Mouse (Mus musculus) neural tube, embryonic 11.5 days (tissue): ENCODE data around the gene Me1. TPM values are rescaled to one million over a fixed set of nuclear protein-coding genes. Genes with fewer than 3 reads are reported as not detected.
"Not testable (repeated sequence)": the region's sequence is repeated elsewhere in the genome, so short reads cannot be mapped to it uniquely, and the experiment has no call there.

ENCODE experiments used
- ATAC-seq: fragments of 200-750 bp; cut with Nextera tagmentation; 2 replicates; pipeline ENCODE4 v1.8.0; 2017; ENCODE audit warnings: moderate number of reproducible peaks, mild to moderate bottlenecking, moderate TSS enrichment, moderate library complexity; ENCODE audit not compliant: insufficient read depth, low FRiP score, low TSS enrichment
- DNase-seq: peaks from one replicate; pipeline ENCODE4 v3.0.0-alpha.2; 2015; ENCODE audit warnings: low spot score
- H3K27ac ChIP-seq: fragments of 300-500 bp; sonication (generic); 2 replicates; pipeline ENCODE4 v1.5.1; 2014; ENCODE audit warnings: low read depth, mild to moderate bottlenecking, low read length
- H3K27me3 ChIP-seq: fragments of 300-500 bp; sonication (generic); 2 replicates; pipeline ENCODE4 v1.6.1; 2014; ENCODE audit warnings: mild to moderate bottlenecking, low read length, mixed read lengths; ENCODE audit not compliant: control insufficient read depth, insufficient read depth
- H3K36me3 ChIP-seq: fragments of 300-500 bp; sonication (generic); 2 replicates; pipeline ENCODE4 v1.6.1; 2014; ENCODE audit warnings: mild to moderate bottlenecking, low read length, moderate library complexity, mixed read lengths; ENCODE audit not compliant: control insufficient read depth, insufficient read depth
- H3K4me1 ChIP-seq: fragments of 300-500 bp; sonication (generic); 2 replicates; pipeline ENCODE4 v1.6.1; 2014; ENCODE audit warnings: low read length, mixed read lengths; ENCODE audit not compliant: control insufficient read depth, insufficient read depth
- H3K4me2 ChIP-seq: fragments of 300-500 bp; sonication (generic); 2 replicates; pipeline ENCODE4 v1.6.1; 2014; ENCODE audit warnings: low read depth, mild to moderate bottlenecking, moderate library complexity
- H3K4me3 ChIP-seq: fragments of 300-500 bp; sonication (generic); 2 replicates; pipeline ENCODE4 v1.5.1; 2014; ENCODE audit warnings: low read depth, low read length
- H3K9ac ChIP-seq: fragments of 300-500 bp; sonication (generic); 2 replicates; pipeline ENCODE4 v1.6.1; 2014; ENCODE audit warnings: mild to moderate bottlenecking, low read length
- H3K9me3 ChIP-seq: fragments of 300-500 bp; sonication (generic); 2 replicates; pipeline ENCODE4 v1.6.1; 2016; ENCODE audit warnings: low read length; ENCODE audit not compliant: control insufficient read depth
- WGBS: fragments of 180-500 bp; shearing (Covaris S2); extraction: QIAGEN DNeasy Blood & Tissue Kit; methylation state at CpG from one replicate; pipeline ENCODE4 v1.1.7; 2014; 5-methylcytosine and 5-hydroxymethylcytosine counted together
- polyA plus RNA-seq: library from polyadenylated mRNA; unstranded; fragments of >200 nt; fragmentation: Nextera tagmentation; extraction: Ambion mirVana; gene quantifications from 2 replicates; pipeline ENCODE4 v1.2.1, GENCODE M21; 2014

The Me1 gene
- polyA plus RNA-seq, 1 experiment from 2014 or later: 15.8 TPM

- H3K4me1 ChIP-seq: no peaks in the 10 kb centered on the region
- no peak overlapping the region for H3K27ac ChIP-seq
- no peak overlapping the region for H3K4me2 ChIP-seq
- no peak overlapping the region for H3K4me3 ChIP-seq
- no peak for DNase-seq
- H3K9ac ChIP-seq: no peak overlapping the region
- H3K9me3 ChIP-seq: no peaks in the 10 kb centered on the region
- ATAC-seq: no peak
- WGBS: 78% methylated on average over 7 of the region's 7 CpGs
- no peaks in the 10 kb centered on the region for H3K27me3 ChIP-seq
- no peaks in the 10 kb centered on the region for H3K36me3 ChIP-seq
Measured at GRCm38 (mm10) chr9:86617837-86618492, 77.8 kb downstream of the Me1 start.

- no peaks in the 10 kb centered on the region for H3K4me1 ChIP-seq
- no peak overlapping the region for H3K4me3 ChIP-seq
- H3K36me3 ChIP-seq: no peaks in the 10 kb centered on the region
- no peak overlapping the region for H3K27ac ChIP-seq
- no peak overlapping the region for H3K9ac ChIP-seq
- no peaks in the 10 kb centered on the region for H3K27me3 ChIP-seq
- H3K9me3 ChIP-seq: no peaks in the 10 kb centered on the region
- no peak overlapping the region for H3K4me2 ChIP-seq
- WGBS: 88% methylated on average over 1 of the region's 1 CpGs
- ATAC-seq: no peak
- DNase-seq: no peak
Measured at GRCm38 (mm10) chr9:86615765-86616164, 80.0 kb downstream of the Me1 start.

GRCm38 (mm10) chr9:86612091-86612490 is 83.7 kb downstream of the Me1 start:
- H3K27ac ChIP-seq: no peak overlapping the region
- 90% methylated on average over 4 of the region's 4 CpGs for WGBS
- ATAC-seq: no peak

GRCm38 (mm10) chr9:86605776-86606175 is 90.0 kb downstream of the Me1 start:
- no peaks in the 10 kb centered on the region for H3K27me3 ChIP-seq
- 89% methylated on average over 6 of the region's 6 CpGs for WGBS
- H3K4me2 ChIP-seq: no peak overlapping the region
- H3K27ac ChIP-seq: no peak overlapping the region
- H3K36me3 ChIP-seq: no peaks in the 10 kb centered on the region; the same call in 1 of the 2 replicates
- no peaks in the 10 kb centered on the region for H3K4me1 ChIP-seq
- ATAC-seq (no peak), DNase-seq (no peak)
- no peak overlapping the region for H3K4me3 ChIP-seq
- H3K9me3 ChIP-seq: no peaks in the 10 kb centered on the region
- H3K9ac ChIP-seq: no peak overlapping the region

More at GRCm38 (mm10) chr9:86612091-86612490, 83.7 kb downstream of the Me1 start:
- Histone ChIP-seq H3K4me2 (no peak overlapping the region), H3K9ac (no peak overlapping the region), H3K36me3 (no peaks in the 10 kb centered on the region), H3K4me3 (no peak overlapping the region), H3K27me3 (no peaks in the 10 kb centered on the region), H3K4me1 (no peaks in the 10 kb centered on the region), H3K9me3 (no peaks in the 10 kb centered on the region)
- no peak for DNase-seq

GRCm38 (mm10) chr9:86599723-86600303 is 95.9 kb downstream of the Me1 start:
- Histone ChIP-seq H3K4me3 (no peak overlapping the region), H3K4me1 (no peaks in the 10 kb centered on the region), H3K27ac (no peak overlapping the region), H3K9me3 (no peaks in the 10 kb centered on the region), H3K9ac (no peak overlapping the region), H3K4me2 (no peak overlapping the region), H3K27me3 (no peaks in the 10 kb centered on the region), H3K36me3 (no peaks in the 10 kb centered on the region; the same call in 1 of the 2 replicates)
- ATAC-seq (no peak), DNase-seq (no peak)
- WGBS: 69% methylated on average over 8 of the region's 8 CpGs

- H3K4me1 ChIP-seq, H3K36me3 ChIP-seq, ATAC-seq, H3K9ac ChIP-seq, H3K27ac ChIP-seq, H3K4me3 ChIP-seq, H3K27me3 ChIP-seq, H3K4me2 ChIP-seq, DNase-seq, H3K9me3 ChIP-seq: not testable (repeated sequence)
Measured at GRCm38 (mm10) chr9:86596983-86597382, 98.8 kb downstream of the Me1 start.

- H3K27me3 ChIP-seq, H3K4me3 ChIP-seq, H3K4me1 ChIP-seq, H3K36me3 ChIP-seq, H3K27ac ChIP-seq, ATAC-seq, H3K4me2 ChIP-seq, H3K9me3 ChIP-seq, H3K9ac ChIP-seq, DNase-seq: not testable (repeated sequence)
- WGBS: 84% methylated on average over 9 of the region's 10 CpGs
Measured at GRCm38 (mm10) chr9:86594357-86594767, 101.4 kb downstream of the Me1 start.

GRCm38 (mm10) chr9:86592676-86593668 is 102.8 kb downstream of the Me1 start:
- no peaks in the 10 kb centered on the region for H3K36me3 ChIP-seq
- H3K27ac ChIP-seq: no peak overlapping the region
- no peak overlapping the region for H3K9ac ChIP-seq
- H3K4me3 ChIP-seq: no peak overlapping the region
- no peak for DNase-seq
- no peaks in the 10 kb centered on the region for H3K4me1 ChIP-seq
- H3K4me2 ChIP-seq: no peak overlapping the region
- WGBS: 79% methylated on average over 15 of the region's 19 CpGs
- H3K9me3 ChIP-seq: no peaks in the 10 kb centered on the region
- ATAC-seq: no peak
- H3K27me3 ChIP-seq: no peaks in the 10 kb centered on the region
